Mouse (Mus musculus): ENCODE results near the gene Atp1a3.

DNA sequence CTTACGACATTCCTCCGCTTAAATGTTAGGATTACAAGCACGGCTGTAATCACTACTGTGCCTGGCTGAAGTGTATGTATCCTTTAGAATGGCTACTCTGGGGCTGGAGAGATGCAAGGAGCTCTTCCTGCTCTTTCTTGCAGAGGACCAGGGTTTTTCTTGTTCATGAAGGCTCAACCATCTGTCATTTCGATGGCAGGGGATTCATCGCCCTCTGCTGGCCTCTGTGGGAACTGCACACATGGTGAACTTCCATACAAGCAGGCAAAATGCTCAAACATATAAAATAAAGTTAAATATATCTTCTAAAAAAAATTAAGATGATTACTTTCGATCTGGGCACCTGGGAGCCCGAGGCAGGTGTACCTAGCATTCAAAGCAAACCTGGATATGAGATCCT, 30.2 kb upstream of the Atp1a3 start:
- TF ChIP-seq MAFK (IDR thresholded peaks at IDR 0.05; ENCODE audit: insufficient read depth, low read depth, low read length) (no peak), CHD2 (IDR thresholded peaks at IDR 0.05; ENCODE audit: low read depth, low read length) (no peak), ZC3H11A (IDR thresholded peaks at IDR 0.05; ENCODE audit: borderline replicate concordance, low read depth, low read length) (peak; percentile 43; the same call in 1 of the 2 replicates), ZNF384 (IDR thresholded peaks at IDR 0.05; ENCODE audit: low read depth, low read length) (no peak)

All from ES-E14 (cell line).